Comparison of ENCODE assay signal across 8 mouse cellular contexts in genomic region chr3:63905241-63905640, GRCm38 (mm10). TPM values are rescaled to one million over a fixed set of nuclear protein-coding genes. Genes with fewer than 3 reads are reported as not detected.
DNase-seq lines count a peak whose midpoint lies in the region; ATAC-seq and TF ChIP-seq lines count a peak whose summit lies in the region.

No protein-coding gene starts in this region.

- no peak for TF ChIP-seq POLR2A in kidney, adult 2 months (IDR thresholded peaks at IDR 0.05; ENCODE audit: low read depth, low read length)

- no peaks in the 10 kb centered on the region for H3K9me3 ChIP-seq in heart, embryonic 16.5 days (replicated peaks; ENCODE audit: control insufficient read depth, low read length)
- H3K9me3 ChIP-seq in embryonic facial prominence, embryonic 13.5 days, result no peaks in the 10 kb centered on the region
- H3K9me3 ChIP-seq in midbrain, embryonic 13.5 days, result no peaks in the 10 kb centered on the region

- peak overlapping the region; percentile 72 for H3K4me2 ChIP-seq in heart, embryonic 16.5 days (ENCODE audit: low read depth, low read length)
- H3K4me2 ChIP-seq in embryonic facial prominence, embryonic 13.5 days, result peak overlapping the region; percentile 71
- H3K4me2 ChIP-seq in midbrain, embryonic 13.5 days (replicated peaks), result peak overlapping the region; percentile 68

- 5% methylated on average over 18 of the region's 18 CpGs for WGBS in heart, embryonic 16.5 days
- 2% methylated on average over 18 of the region's 18 CpGs for WGBS in embryonic facial prominence, embryonic 13.5 days
- WGBS in kidney, adult 2 months, result 4% methylated on average over 18 of the region's 18 CpGs
- under 1% methylated on average over 18 of the region's 18 CpGs for WGBS in midbrain, embryonic 13.5 days

- H3K9ac ChIP-seq in heart, embryonic 16.5 days (ENCODE audit: low read length), result peak overlapping the region; percentile 49
- peak overlapping the region; percentile 67 for H3K9ac ChIP-seq in embryonic facial prominence, embryonic 13.5 days
- peak overlapping the region; percentile 66 for H3K9ac ChIP-seq in midbrain, embryonic 13.5 days (replicated peaks)

- H3K27ac ChIP-seq in heart, embryonic 16.5 days (ENCODE audit: low read length), result no peak overlapping the region
- H3K27ac ChIP-seq in embryonic facial prominence, embryonic 13.5 days, result no peak overlapping the region
- H3K27ac ChIP-seq in kidney, adult 2 months (ENCODE audit: insufficient read depth, low read depth, low read length), result no peak overlapping the region
- no peak overlapping the region for H3K27ac ChIP-seq in midbrain, embryonic 13.5 days

- TF ChIP-seq CTCF in kidney, adult 2 months (conservative IDR thresholded peaks at IDR 0.05; ENCODE audit: insufficient read depth, insufficient read length, low read depth, low read length), result no peak

- peaks cover 4% of the 10 kb centered on the region for H3K27me3 ChIP-seq in heart, embryonic 16.5 days (ENCODE audit: control insufficient read depth, insufficient read depth, low read length)
- H3K27me3 ChIP-seq in embryonic facial prominence, embryonic 13.5 days, result peaks cover 12% of the 10 kb centered on the region; the same call in 1 of the 2 replicates
- H3K27me3 ChIP-seq in kidney, adult 2 months (replicated peaks; ENCODE audit: control insufficient read depth, insufficient read depth, low read length), result no peaks in the 10 kb centered on the region
- peaks cover 4% of the 10 kb centered on the region for H3K27me3 ChIP-seq in midbrain, embryonic 13.5 days

- H3K36me3 ChIP-seq in heart, embryonic 16.5 days (ENCODE audit: control insufficient read depth, insufficient read depth), result no peaks in the 10 kb centered on the region
- no peaks in the 10 kb centered on the region for H3K36me3 ChIP-seq in embryonic facial prominence, embryonic 13.5 days
- H3K36me3 ChIP-seq in kidney, adult 2 months (ENCODE audit: control insufficient read depth, insufficient read depth, low read length), result no peaks in the 10 kb centered on the region
- H3K36me3 ChIP-seq in midbrain, embryonic 13.5 days, result no peaks in the 10 kb centered on the region

- H3K4me3 ChIP-seq in heart, embryonic 16.5 days (ENCODE audit: low read length), result peak overlapping the region; percentile 48
- H3K4me3 ChIP-seq in embryonic facial prominence, embryonic 13.5 days, result peak overlapping the region; percentile 40
- H3K4me3 ChIP-seq in kidney, adult 2 months (ENCODE audit: insufficient read depth, low read depth, low read length), result peak overlapping the region; percentile 4; the same call in 1 of the 2 replicates
- H3K4me3 ChIP-seq in midbrain, embryonic 13.5 days (replicated peaks), result peak overlapping the region; percentile 39

- no peak for ATAC-seq in heart, embryonic 16.5 days (replicated peaks; ENCODE audit: extremely low read depth, insufficient read depth, low FRiP score)
- no peak for ATAC-seq in embryonic facial prominence, embryonic 13.5 days (ENCODE audit: insufficient number of reproducible peaks, insufficient read depth, low FRiP score, low TSS enrichment, low read depth)
- peak; percentile 60 for ATAC-seq in midbrain, embryonic 13.5 days
- no peak for ATAC-seq in CD4-positive, CD25-positive, alpha-beta regulatory T cell, adult 4 months

- no peak for DNase-seq in heart, adult 18-20 months
- DNase-seq in ZHBTc4 (ENCODE audit: low read depth, low spot score), result peak; percentile 9
- peak; percentile 45 for DNase-seq in kidney, adult 2 months
- no peak for DNase-seq in T-cell, adult 2 months (ENCODE audit: low spot score)

- peaks cover 4% of the 10 kb centered on the region; the same call in 1 of the 2 replicates for H3K4me1 ChIP-seq in heart, embryonic 16.5 days (ENCODE audit: control insufficient read depth, insufficient read depth, low read length)
- peaks cover 4% of the 10 kb centered on the region; the same call in 1 of the 2 replicates for H3K4me1 ChIP-seq in embryonic facial prominence, embryonic 13.5 days
- peaks cover 7% of the 10 kb centered on the region for H3K4me1 ChIP-seq in kidney, adult 2 months (ENCODE audit: control insufficient read depth, insufficient read depth, low read length)
- H3K4me1 ChIP-seq in midbrain, embryonic 13.5 days (replicated peaks), result peaks cover 16% of the 10 kb centered on the region

RNA-seq across cellular contexts. Expression of gene Plch1, which starts 6.0 kb away (rescaled TPM):
- polyA plus RNA-seq in heart, embryonic 16.5 days (2015; fragmentation: Nextera tagmentation; extraction: Ambion mirVana), result 0.33 and 1.1 TPM in 2 replicates
- total RNA-seq in heart, adult 18-20 months (2021), result under 1 TPM; 0.05 to 0.23 TPM
- 2.4 and 3.0 TPM in 2 replicates for polyA plus RNA-seq in embryonic facial prominence, embryonic 13.5 days (2015; fragmentation: Nextera tagmentation; extraction: Ambion mirVana)
- 0.84 and 1.2 TPM in 2 replicates for polyA plus RNA-seq in kidney, adult 2 months (2012; rRNA removed)
- polyA plus RNA-seq in midbrain, embryonic 13.5 days (2015; fragmentation: Nextera tagmentation; extraction: Ambion mirVana), result 20.6 and 21.5 TPM in 2 replicates
- not detected for polyA plus RNA-seq in CD4-positive, CD25-positive, alpha-beta regulatory T cell, adult 4 months (2017; shearing (Covaris generic))

RNA-seq across cellular contexts. Expression of gene E130311K13Rik, which starts 24.0 kb away (rescaled TPM):
- polyA plus RNA-seq in heart, embryonic 16.5 days (2015; fragmentation: Nextera tagmentation; extraction: Ambion mirVana), result 3.7 and 4.0 TPM in 2 replicates
- 10 to 100 TPM; 10.3 to 11.7 TPM for total RNA-seq in heart, adult 18-20 months (2021)
- polyA plus RNA-seq in embryonic facial prominence, embryonic 13.5 days (2015; fragmentation: Nextera tagmentation; extraction: Ambion mirVana), result 8.6 and 8.9 TPM in 2 replicates
- 4.5 and 6.1 TPM in 2 replicates for polyA plus RNA-seq in kidney, adult 2 months (2012; rRNA removed)
- 4.1 and 4.5 TPM in 2 replicates for polyA plus RNA-seq in midbrain, embryonic 13.5 days (2015; fragmentation: Nextera tagmentation; extraction: Ambion mirVana)
- polyA plus RNA-seq in CD4-positive, CD25-positive, alpha-beta regulatory T cell, adult 4 months (2017; shearing (Covaris generic)), result 10 to 100 TPM in 1 of 2 experiments, 1 to 10 TPM in 1; 9.3 to 13.4 TPM

RNA-seq across cellular contexts. Expression of gene Slc33a1, which starts 59.3 kb away (rescaled TPM):
- polyA plus RNA-seq in heart, embryonic 16.5 days (2015; fragmentation: Nextera tagmentation; extraction: Ambion mirVana), result 11.1 and 12.7 TPM in 2 replicates
- 10 to 100 TPM; 10.5 to 12.5 TPM for total RNA-seq in heart, adult 18-20 months (2021)
- polyA plus RNA-seq in embryonic facial prominence, embryonic 13.5 days (2015; fragmentation: Nextera tagmentation; extraction: Ambion mirVana), result 15.4 and 16.9 TPM in 2 replicates
- 43.0 and 47.0 TPM in 2 replicates for polyA plus RNA-seq in kidney, adult 2 months (2012; rRNA removed)
- 15.4 TPM in 2 replicates for polyA plus RNA-seq in midbrain, embryonic 13.5 days (2015; fragmentation: Nextera tagmentation; extraction: Ambion mirVana)
- polyA plus RNA-seq in CD4-positive, CD25-positive, alpha-beta regulatory T cell, adult 4 months (2017; shearing (Covaris generic)), result 1 to 10 TPM; 8.0 to 8.1 TPM

Comparison
In these comparisons a context has a peak if more than half of its experiments do, and no peak if none do; other contexts are left out.
1. DNase-seq: peak in ZHBTc4 (single experiment) and kidney, adult 2 months (single experiment); none in heart, adult 18-20 months (0 of 2) and T-cell, adult 2 months (single experiment).
2. Peak in every context shown above with its lines, with median percentiles within 50 percentile points of each other: H3K4me2 ChIP-seq, H3K4me3 ChIP-seq and H3K9ac ChIP-seq.